Mouse (Mus musculus) urinary bladder, postnatal 10 days (tissue): ENCODE data around the gene Magi1.
A peak's percentile ranks its signal among the peaks of the same experiment; 100 is the strongest.

ENCODE experiments used
- DNase-seq: peaks from one replicate; pipeline ENCODE4 v3.0.0; 2022; ENCODE audit warnings: low spot score

The Magi1 gene

DNA sequence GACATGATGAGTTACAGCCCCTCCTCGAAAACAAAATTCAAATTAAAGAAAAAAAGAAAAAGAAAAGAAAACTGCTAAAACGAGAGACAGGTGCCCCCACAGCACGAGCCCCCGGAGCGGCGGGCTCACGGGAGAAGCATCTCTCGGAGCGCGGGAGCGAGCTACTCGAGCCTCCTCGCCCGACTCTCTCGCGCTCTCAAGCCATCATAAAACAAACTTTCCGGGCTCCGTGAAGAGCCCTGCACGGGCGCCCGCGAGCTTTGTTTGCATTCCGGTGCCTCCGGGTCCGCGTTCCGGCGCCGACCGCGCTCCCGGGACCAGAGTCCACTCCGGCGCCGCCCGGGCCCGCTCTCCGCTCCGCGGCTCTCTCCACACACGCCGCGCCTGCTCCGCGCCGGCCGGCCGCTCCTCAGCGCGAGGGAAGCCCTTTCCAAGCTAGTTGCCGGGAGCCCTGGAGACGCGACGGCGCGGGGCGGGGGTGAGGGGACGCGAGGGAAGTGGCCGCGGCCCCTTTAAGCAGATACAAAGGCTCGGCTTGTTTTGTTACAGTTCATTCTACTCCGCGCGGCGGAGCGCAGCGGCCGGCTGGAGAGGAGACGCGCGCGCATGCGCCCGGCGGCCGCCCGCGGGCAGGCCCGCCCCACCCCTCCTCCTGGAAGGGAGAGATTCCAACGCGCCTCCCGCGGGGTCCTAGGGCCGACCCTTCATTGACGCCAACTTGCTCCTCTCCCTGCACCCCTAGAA, at the start of gene Magi1:
Magi1 (minus strand) TSS at position 600 of the 744 bp plus-strand sequence.
- peak; percentile 71 for DNase-seq

DNA sequence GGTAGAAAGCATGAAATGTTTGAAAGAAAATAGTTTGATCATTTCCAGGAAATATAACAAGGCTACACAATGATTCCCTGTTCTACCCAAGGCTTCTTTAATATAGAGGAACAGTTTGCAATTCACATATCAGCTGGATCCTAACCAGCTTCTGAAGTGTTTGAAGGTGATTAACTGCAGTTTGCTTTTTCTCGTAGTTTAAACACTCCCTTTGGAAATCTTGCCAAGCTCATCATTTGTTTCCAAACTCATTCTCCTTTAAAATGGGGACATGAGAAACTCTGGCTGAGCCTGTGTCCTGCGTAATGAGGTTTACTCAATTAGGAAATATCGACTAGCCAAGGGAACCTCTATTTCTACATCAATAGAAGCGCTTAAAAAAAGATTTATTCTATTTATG, 43.4 kb upstream of the Magi1 start:
- DNase-seq = no peak

DNA sequence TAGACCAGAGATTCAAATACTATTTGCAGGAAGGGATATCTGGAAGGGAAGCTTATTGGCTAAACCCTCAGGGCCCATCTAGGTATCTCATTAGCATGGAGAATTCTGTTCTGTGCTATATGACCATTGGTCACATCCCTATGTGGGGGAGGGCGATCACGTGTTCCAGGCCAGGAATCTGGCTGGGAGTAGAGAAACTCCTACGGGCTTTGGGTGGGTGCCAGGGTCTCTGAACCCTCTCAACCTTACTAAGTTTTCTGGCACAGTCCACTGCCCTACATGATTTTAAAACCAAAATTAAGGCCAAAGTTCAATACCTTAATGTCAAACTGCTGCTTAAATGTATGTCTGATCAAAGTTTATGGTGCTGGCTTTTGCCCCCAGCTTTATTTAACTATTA, 33.2 kb upstream of the Magi1 start:
- DNase-seq = no peak

DNA sequence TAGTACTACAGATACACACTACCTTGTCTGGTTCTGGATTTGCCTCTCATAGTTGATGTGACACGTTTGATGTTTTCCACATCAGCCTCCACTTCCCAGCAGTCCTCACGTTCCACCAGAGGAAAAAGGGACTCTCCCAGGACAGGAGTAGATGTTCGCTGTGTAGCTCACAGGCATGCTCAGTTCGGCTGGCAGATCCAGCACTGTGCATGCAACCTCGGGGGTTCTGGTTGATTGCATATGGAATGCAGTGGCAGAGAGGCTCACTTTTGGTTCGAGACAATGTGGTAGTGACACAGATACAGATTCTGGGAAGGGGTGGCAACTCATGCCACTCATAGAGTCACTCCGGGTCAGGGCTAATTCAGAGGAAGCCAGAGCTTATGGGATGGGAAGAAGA, 28.6 kb upstream of the Magi1 start:
- no peak for DNase-seq

DNA sequence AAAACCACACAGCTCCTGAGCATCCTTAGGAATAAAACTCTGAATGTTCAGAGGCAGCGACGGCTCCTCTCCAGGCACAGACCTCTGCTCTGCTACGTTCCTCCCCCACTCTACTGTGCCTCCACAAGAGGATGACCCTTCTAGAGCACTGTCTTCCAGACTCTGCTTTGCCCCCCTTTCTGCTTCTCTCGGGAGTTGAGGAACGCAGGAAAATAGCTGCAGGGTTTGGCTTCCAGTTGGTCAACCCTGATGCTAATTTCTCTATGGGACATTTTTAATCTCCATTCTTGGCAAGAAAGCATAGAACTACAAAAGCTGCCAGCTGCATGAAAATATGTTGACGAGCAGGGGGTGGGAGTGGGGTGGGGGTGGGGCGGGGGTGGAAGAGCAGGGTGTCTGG, 24.8 kb upstream of the Magi1 start:
- no peak for DNase-seq

DNA sequence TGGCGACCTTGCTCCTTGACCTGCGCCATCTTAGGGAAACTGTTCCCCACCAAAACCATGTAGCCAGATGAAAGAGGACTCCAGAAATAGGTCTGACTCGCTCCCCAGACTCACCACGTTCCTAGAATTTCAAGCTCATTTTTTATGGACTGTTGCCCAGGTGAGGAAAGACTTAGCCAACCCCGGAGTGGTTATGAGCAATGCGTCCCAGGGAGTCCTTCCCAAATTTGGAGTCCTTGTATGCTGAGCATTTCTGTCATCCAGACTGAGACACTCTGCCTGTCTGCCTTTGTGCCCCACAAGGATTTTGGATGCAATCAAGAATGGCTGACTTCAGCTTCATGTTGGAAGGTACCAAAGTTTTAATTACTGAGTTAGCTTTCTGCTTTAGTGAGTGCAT, 19.8 kb upstream of the Magi1 start:
- no peak for DNase-seq

DNA sequence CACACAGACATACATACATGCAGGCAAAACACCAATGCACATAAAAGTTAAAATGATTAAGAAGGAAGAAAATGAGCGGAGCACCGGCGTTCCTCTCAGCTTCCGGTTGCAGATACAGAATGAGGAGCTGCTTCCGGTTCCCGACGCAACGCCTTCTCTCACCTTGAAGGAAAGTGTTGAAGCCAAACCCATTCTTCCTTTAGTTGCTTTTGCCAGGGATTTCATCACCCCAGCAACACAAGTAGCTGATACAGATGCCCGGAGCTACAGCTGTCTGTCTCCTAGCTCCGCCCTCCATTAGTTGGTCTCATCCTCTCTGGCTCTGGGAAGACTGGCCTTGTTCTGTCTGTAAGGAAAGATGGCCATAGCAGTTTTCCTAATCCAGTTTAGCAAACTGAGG, 18.1 kb upstream of the Magi1 start:
- no peak for DNase-seq

DNA sequence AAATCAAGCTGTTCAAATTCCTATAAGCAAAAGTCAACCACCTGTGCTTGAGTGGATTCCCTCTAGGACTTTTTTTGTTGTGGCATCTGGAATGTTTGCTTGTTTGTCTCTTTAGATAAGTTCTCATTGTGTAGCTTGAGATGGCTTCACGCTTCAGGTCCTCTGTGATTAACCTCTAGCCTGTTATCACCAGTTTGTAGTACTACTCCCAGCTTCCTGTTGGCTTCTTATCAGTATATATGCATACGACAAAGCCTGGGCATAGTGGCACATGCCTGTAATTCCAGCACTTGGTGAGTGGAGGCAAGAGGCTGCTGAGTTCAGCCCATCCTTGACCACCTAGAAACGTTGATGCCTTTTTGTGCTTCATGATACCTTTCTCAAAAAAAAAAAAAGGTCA, 16.8 kb upstream of the Magi1 start:
- DNase-seq = no peak

DNA sequence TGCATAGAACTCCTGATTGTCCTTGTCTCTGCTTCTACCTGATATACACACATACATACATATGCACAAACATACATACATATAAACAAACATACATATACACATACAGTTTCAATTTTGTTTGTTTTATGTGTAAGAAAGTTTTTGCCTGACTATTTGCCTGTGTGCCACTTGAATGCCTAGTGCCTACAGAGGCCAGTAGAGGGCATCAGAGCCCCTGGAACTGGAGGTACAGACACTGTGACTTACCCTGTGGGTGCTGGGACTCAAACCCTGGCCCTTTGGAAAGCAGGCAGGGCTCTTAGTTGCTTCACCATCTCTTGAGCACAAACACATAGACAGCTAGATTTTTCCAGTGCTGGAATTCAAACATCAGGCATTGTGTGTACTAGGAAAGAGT, 3.7 kb upstream of the Magi1 start:
- no peak for DNase-seq

DNA sequence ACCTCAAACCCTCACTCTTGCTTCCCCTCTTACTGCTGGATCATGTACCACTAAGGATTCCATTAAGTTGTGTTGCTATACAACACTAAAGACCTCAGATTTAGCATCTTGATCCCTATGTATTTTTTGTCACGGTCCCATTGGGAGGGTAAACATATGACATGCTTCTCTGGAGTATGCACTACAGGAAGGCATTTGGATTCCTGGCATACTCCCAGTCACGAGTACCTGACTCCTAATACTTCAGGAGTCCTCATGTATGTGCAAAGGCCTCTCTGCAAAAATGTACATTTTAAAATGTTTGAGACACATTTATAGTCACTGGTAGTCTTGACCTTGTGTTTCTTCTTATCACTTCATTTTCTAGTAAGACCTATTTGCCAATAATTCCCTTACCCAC, 2.8 kb upstream of the Magi1 start:
- DNase-seq = no peak

DNA sequence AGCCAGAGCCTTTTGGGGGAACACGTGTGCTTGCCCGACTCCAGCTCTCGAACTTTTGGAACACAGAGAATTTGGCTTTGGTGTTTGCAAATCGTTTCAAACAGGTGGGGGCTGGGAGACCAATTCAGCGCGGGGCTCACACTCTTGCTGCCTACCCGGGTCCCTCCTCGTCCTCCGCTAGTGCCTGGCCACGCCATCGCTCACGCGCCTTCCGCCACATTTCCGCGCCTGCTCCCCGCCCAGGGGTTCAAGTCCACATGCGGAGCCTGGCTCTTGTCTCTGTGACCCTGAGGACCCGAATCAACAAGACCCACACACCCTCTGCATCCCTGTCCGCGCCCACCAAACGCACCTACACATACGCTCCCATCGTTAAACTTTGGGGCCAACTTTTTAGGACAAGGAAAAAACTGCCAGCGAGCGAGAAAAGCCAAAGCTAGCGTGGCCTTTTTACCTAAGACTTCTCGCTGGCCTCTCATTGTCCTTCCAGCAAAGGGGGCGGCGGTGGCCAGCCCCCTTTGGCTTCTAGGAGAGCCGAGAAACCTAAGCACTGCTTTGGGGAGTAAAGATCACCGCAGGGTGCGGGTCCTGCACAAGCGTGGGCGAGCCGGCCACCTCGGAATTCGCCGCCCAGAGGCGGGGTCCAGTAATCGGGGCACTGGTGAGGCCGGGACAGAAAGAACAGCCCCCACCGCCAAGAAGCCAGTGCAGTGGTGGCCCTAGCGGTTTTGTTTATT, 540 bp upstream of the Magi1 start:
- DNase-seq = no peak

DNA sequence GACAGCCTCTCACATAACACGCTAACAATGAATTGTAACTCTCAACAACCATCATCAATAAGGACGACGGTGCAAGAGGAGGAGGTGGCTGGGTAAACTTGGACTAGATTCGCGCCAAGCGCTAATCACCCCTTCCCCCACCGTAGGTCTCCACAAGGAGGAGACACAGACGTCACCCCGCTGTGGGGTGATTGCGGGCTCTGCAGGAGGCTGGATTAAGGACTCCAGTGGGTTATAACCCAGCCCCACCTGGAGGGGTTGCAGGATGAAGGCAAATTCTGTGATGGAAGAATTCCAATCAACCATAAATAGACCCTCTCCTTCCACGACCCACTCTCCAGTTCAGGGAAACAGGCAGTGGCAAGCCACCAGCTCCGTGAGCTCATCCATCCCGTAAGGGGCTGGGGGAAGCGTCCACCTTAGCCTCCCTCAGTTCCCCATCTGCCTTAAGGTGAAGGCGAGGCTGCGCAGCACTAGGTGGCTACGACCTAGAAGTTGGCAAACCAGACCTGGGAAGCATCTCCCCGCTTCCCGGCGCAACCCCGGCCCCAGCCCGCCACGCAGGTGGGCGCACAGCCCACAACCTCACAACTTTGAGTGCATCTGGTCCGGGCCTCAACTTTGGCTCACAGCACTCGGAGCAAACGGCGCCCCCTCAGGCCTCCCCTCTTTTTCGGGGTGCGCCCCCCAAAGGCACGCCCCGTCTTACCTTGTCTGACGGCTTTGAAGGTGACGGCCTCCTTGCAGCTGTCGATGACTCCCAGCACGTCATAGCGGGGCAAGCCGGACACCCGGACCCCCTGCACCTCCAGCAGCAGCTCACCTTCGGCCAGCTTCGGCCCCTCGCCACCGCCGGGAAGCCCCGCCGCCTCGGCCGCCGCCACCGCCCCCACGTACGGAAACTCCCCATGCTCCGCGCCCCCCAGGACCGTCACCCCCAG, 1.1 kb downstream of the Magi1 start:
- no peak for DNase-seq

DNA sequence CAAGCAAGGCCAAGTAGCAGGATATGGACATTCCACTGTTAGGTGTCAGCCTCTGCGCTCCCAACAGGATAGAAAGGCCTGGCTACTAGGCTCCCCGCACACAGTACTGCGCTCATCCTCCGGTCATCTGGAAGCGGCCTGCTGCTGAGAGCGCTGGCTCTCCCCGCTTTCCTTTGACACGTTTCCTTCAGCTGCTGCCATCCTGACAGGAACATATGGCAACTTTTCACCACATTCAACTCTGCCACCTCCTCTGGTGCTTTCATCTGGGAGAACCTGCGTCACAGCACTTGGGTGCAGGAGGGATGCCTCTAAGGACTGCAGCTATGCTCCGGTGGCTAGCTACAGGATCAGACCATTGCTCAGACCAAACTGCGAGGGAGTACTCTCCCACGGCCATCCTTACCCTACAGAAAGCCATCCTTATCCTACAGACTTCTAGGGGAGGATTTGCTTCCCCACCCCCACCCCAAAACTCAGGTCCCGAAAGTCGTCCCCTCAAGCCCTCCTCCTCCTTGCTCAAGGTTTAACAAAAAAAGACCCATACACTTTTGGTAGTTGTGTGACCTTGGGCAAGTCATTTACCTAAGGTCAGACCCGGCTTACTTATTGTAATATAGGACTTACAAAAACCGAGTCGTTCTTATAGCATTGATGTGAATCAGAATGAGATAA, 2.0 kb downstream of the Magi1 start:
- DNase-seq = no peak

DNA sequence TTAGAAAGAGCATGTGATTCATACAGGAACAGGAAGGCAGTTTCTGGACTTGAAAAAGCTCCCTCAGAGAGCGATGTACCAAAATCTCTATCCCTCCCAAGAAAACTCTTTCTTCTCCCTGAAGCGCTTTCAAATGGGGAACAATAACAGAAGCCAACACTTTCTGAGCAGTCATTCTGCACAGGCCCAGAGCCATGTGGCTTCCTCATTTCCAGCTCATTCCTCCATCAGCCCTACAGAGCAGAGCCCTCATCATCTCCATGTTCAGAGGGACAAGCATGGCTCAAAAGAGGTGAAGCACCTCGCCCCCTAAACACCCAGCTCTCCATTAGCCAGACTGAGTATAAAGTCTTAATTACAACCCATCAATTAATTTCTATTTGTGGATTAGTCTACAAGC, 9.8 kb downstream of the Magi1 start:
- no peak for DNase-seq

DNA sequence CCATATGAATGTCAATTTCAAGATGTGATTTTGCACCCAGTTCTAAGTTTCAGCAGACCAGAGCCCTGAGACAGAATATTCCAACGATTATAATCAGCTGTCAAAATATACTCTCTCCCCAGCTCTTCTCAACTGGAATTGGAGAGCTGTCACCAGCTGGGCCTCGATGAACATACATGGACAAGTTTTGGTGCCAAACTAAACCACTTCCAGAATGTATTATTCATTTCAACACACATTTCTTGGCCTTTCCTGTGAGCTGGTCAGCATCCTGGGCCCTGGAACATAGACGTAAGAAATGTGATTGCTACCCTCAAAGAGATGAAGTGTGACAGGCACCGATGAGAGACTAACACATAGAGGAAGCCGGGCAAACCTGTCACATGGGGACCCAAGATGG, 13.7 kb downstream of the Magi1 start:
- no peak for DNase-seq

DNA sequence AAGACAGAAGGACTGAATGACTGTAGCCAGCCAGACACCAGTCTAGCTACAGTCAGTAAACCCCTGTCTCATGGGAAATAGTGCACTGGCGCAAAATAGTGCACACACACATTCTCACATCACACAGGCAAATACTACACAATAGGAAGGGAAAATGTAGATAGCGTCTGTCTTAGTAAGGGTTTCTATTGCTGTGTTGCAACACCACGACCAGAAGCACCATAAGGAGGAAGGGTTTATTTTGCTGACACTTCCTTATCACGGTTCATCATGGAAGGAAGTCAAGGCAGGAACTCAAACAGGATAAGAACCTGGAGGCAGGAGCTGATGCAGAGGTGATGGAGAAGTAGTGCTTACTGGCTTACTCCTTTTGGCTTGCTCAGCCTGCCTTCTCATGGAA, 14.5 kb downstream of the Magi1 start:
- DNase-seq = no peak

DNA sequence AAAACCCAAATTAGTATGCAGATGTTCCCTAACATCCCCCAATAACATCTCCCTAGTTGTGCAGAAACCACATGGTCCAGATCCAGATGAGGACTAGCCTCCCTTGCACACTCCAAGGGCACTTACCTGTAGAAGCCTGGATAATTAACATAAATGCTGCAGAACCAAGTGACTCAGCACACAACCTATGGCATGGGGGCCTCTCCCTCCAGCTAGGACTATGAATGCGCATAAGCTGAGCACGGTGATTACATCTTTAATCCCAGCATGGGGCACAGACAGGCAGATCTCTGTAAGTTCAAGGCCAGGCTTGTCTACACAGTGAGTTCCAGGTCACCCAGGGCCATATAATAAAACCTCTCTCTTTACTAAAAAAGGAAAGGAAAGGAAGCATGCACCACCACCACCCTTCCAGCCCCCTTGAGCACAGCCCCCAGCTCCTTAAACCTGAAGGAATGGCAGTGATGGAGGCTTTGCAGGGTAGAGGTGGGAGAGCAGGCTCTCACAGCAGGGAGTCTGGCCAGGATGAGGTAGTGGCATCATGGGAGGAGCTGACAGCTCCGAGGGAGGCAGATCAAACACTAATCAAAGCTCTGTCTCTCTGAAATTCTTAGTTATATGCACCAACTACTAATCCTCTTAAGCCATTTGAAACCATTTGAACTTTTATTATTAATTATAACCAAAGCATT, 18.3 kb downstream of the Magi1 start:
- no peak for DNase-seq

DNA sequence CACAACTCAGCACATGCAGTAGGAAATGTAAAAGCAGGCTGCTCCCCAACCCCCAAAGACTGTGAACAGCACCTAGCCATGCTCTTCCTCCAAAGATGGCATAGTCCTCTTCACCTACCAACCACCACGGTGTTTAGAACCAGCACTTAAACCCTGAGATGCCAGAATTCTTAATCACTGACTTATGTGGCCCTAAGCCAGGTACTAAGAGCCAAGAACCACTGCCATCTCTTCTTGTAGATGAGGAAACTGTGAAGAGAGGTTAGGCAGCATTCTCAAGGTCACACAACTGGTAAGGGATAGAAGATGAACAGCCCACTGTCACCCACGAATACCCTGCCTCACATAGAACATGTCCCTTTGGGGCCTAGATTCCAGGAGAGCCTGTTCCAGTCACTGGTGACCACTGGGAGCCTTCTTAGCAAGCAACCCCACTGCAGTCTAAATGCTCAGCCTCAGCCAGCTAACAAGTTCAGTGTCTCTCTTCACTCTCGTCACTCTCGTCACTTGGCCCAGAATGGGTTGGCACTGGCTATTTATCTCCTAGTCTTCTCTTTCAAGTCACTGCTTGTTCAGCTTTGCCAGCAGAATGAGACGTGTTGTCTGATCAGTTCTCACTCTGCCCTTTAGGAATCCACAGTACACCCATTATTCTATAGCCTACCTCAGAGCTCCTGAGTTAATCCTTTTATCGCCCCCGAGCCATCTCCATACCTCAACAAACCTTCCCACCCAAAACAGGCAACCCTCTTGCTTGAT, 19.4 kb downstream of the Magi1 start:
- no peak for DNase-seq

DNA sequence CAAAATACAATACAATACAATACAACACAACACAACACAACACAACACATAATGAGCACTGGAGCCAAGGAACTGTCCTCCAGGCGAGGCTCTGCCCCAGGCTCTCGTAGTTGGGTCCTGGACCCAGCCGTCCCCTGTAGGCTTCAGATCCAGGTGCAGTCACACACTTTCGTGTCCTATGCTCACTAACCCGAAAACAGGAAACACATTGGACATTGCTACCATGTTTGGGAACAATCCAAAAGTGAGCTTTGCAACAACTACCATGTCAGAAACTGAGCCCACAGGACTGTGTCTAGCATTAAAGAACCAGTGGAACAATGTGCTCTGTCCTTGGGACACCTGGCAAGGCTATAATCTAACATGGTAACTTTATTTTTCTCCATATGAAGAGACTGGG, 22.9 kb downstream of the Magi1 start:
- DNase-seq = no peak

DNA sequence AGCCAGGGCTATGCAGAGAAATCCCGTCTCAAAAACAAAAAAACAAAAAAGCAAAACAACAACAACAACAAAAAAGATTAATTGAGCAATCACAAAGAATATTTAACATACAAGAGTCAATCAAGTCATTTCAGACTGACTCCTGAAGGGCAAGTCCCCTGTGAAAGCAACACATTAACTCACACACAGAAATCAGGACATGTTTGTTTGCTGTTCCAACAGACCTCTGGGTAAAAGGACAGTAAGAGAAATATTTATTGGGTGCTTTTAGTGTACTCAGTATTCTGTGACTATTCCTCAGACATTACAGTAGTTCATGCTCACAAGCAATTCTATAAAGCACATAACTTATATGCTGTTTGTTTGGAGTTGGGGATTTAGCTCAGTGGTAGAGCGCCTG, 23.7 kb downstream of the Magi1 start:
- no peak for DNase-seq

DNA sequence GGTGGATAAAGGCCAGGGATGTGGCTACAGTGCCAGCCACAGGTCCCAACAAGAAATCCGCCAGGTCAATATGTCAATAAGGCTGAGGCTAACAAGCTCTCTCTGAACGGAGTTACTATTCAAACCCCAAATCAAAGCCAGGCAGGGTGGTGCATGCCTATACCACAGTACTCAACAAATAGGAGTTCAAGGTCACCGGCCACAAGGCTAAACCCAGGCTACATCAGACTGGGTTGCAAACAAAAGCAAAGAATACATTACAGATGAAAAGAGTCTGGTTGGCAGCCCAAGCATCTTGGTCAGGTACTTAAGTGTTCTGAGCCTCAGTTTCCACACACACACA, 25.9 kb downstream of the Magi1 start:
- no peak for DNase-seq
